Mouse (Mus musculus): ENCODE results near the gene Rpl14.

The Rpl14 gene

GRCm38 (mm10) chr9:120571593-120572385 lies 545 bp downstream of the Rpl14 start:
- DNase-seq (ENCODE audit: low read depth, low spot score): no peak

GRCm38 (mm10) chr9:120575748-120576661 lies 4.8 kb downstream of the Rpl14 start:
- DNase-seq (ENCODE audit: low read depth, low spot score): no peak

- DNase-seq (ENCODE audit: low read depth, low spot score): no peak
Observed at GRCm38 (mm10) chr9:120576662-120577013, 5.4 kb downstream of the Rpl14 start.

- DNase-seq (ENCODE audit: low read depth, low spot score): peak; percentile 99
Observed at GRCm38 (mm10) chr9:120577133-120577651, 5.9 kb downstream of the Rpl14 start.

GRCm38 (mm10) chr9:120577706-120578405 lies 6.6 kb downstream of the Rpl14 start:
- no peak for DNase-seq (ENCODE audit: low read depth, low spot score)

GRCm38 (mm10) chr9:120578701-120579100 lies 7.5 kb downstream of the Rpl14 start:
- no peak for DNase-seq (ENCODE audit: low read depth, low spot score)

GRCm38 (mm10) chr9:120579808-120580207 lies 8.6 kb downstream of the Rpl14 start:
- no peak for DNase-seq (ENCODE audit: low read depth, low spot score)

- DNase-seq (ENCODE audit: low read depth, low spot score): peak; percentile 73
Observed at GRCm38 (mm10) chr9:120581941-120582618, 10.8 kb downstream of the Rpl14 start.

GRCm38 (mm10) chr9:120582619-120583308 lies 11.5 kb downstream of the Rpl14 start:
- DNase-seq (ENCODE audit: low read depth, low spot score): peak; percentile 92

GRCm38 (mm10) chr9:120583314-120583713 lies 12.1 kb downstream of the Rpl14 start:
- no peak for DNase-seq (ENCODE audit: low read depth, low spot score)

- DNase-seq (ENCODE audit: low read depth, low spot score): peak; percentile 86
Observed at GRCm38 (mm10) chr9:120586546-120586945, 15.3 kb downstream of the Rpl14 start.

- DNase-seq (ENCODE audit: low read depth, low spot score): peak; percentile 83
Observed at GRCm38 (mm10) chr9:120591490-120591889, 20.2 kb downstream of the Rpl14 start.

- no peak for DNase-seq (ENCODE audit: low read depth, low spot score)
Observed at GRCm38 (mm10) chr9:120593383-120594101, 22.3 kb downstream of the Rpl14 start.

- DNase-seq (ENCODE audit: low read depth, low spot score): no peak
Observed at GRCm38 (mm10) chr9:120594839-120595238, 23.6 kb downstream of the Rpl14 start.

GRCm38 (mm10) chr9:120595306-120595705 lies 24.1 kb downstream of the Rpl14 start:
- DNase-seq (ENCODE audit: low read depth, low spot score): no peak

- DNase-seq (ENCODE audit: low read depth, low spot score): peak; percentile 73
Observed at GRCm38 (mm10) chr9:120601488-120602171, 30.4 kb downstream of the Rpl14 start.

GRCm38 (mm10) chr9:120602172-120602838 lies 31.1 kb downstream of the Rpl14 start:
- no peak for DNase-seq (ENCODE audit: low read depth, low spot score)

- DNase-seq (ENCODE audit: low read depth, low spot score): peak; percentile 92
Observed at GRCm38 (mm10) chr9:120602839-120603511, 31.7 kb downstream of the Rpl14 start.

Data from mesoderm, embryonic 11.5 days (tissue).